8 mouse cellular contexts compared by ENCODE assay signal in genomic region chr7:111122531-111123130, GRCm38 (mm10). TPM values are rescaled to one million over a fixed set of nuclear protein-coding genes. Genes with fewer than 3 reads are reported as not detected.
DNase-seq lines count a peak whose midpoint lies in the region; ATAC-seq and TF ChIP-seq lines count a peak whose summit lies in the region.

No protein-coding gene starts in this region.

- no peak for TF ChIP-seq CTCF in ES-Bruce4 (IDR thresholded peaks at IDR 0.05; ENCODE audit: low read depth, low read length)
- TF ChIP-seq CTCF in liver, postnatal 0 days (IDR thresholded peaks at IDR 0.05; ENCODE audit: low read depth): no peak

- peak overlapping the region; percentile 80 for H3K4me2 ChIP-seq in forebrain, embryonic 13.5 days
- H3K4me2 ChIP-seq in liver, postnatal 0 days (ENCODE audit: low read depth, low read length): peak overlapping the region; percentile 89
- H3K4me2 ChIP-seq in neural tube, embryonic 14.5 days (ENCODE audit: low read depth, low read length): peak overlapping the region; percentile 78

- H3K9me3 ChIP-seq in ES-Bruce4 (replicated peaks; ENCODE audit: control insufficient read depth, insufficient read depth, low read length, poor library complexity, severe bottlenecking): no peaks in the 10 kb centered on the region
- no peaks in the 10 kb centered on the region for H3K9me3 ChIP-seq in forebrain, embryonic 13.5 days (replicated peaks)
- H3K9me3 ChIP-seq in liver, postnatal 0 days (ENCODE audit: low read length): no peaks in the 10 kb centered on the region
- no peaks in the 10 kb centered on the region for H3K9me3 ChIP-seq in neural tube, embryonic 14.5 days (ENCODE audit: control insufficient read depth, low read length)

- DNase-seq in heart, postnatal 10 days: peak; percentile 98 to 99
- DNase-seq in large intestine, adult 2 months (ENCODE audit: low read depth, low spot score): peak; percentile 88
- DNase-seq in liver, postnatal 0 days: peak; percentile 96
- DNase-seq in testis, postnatal 10 days (ENCODE audit: low spot score): peak; percentile 96

- under 1% methylated on average over 44 of the region's 44 CpGs for WGBS in forebrain, embryonic 13.5 days
- whole genome bisulfite sequencing in large intestine, adult 2 months: under 1% methylated on average over 44 of the region's 44 CpGs
- WGBS in liver, postnatal 0 days (ENCODE audit: insufficient replicate concordance): under 1% methylated on average over 44 of the region's 44 CpGs
- WGBS in neural tube, embryonic 14.5 days: 2% methylated on average over 42 of the region's 44 CpGs

- intact Hi-C loops in heart, postnatal 10 days (cut with DNase I): loop anchor here (1.0 kb wide), 2 partner anchors 35 to 39 kb away; partner anchors contain the start of gene Eif4g2

- TF ChIP-seq EP300 in ES-Bruce4 (IDR thresholded peaks at IDR 0.05; ENCODE audit: insufficient read depth, low read depth, low read length): no peak
- 0 out of 2 replicates have a peak, but pooled peaks have one; percentile 52 for TF ChIP-seq EP300 in liver, postnatal 0 days (IDR thresholded peaks at IDR 0.05; ENCODE audit: low read depth)

- peak; percentile 100 for ATAC-seq in cerebellum, adult (ENCODE audit: insufficient number of reproducible peaks, low FRiP score, low TSS enrichment)
- peak; percentile 99 for ATAC-seq in forebrain, embryonic 13.5 days
- ATAC-seq in liver, postnatal 0 days: peak; percentile 99
- peak; percentile 100 for ATAC-seq in neural tube, embryonic 14.5 days (ENCODE audit: low read depth)

- H3K4me3 ChIP-seq in ES-Bruce4 (ENCODE audit: low read depth, low read length): peak overlapping the region; percentile 81
- peak overlapping the region; percentile 70 for H3K4me3 ChIP-seq in forebrain, embryonic 13.5 days
- H3K4me3 ChIP-seq in liver, postnatal 0 days (ENCODE audit: low read depth, low read length): peak overlapping the region; percentile 76
- H3K4me3 ChIP-seq in neural tube, embryonic 14.5 days (ENCODE audit: low read depth, low read length): peak overlapping the region; percentile 67

- H3K9ac ChIP-seq in ES-Bruce4 (ENCODE audit: low read depth, poor library complexity, severe bottlenecking): peak overlapping the region; percentile 61
- H3K9ac ChIP-seq in forebrain, embryonic 13.5 days: peak overlapping the region; percentile 85
- H3K9ac ChIP-seq in liver, postnatal 0 days (replicated peaks): peak overlapping the region; percentile 77
- peak overlapping the region; percentile 95 for H3K9ac ChIP-seq in neural tube, embryonic 14.5 days (replicated peaks; ENCODE audit: low read depth, low read length)

- H3K27me3 ChIP-seq in ES-Bruce4 (ENCODE audit: control insufficient read depth, insufficient read depth, low read length, poor library complexity, severe bottlenecking): no peaks in the 10 kb centered on the region
- H3K27me3 ChIP-seq in forebrain, embryonic 13.5 days: no peaks in the 10 kb centered on the region
- no peaks in the 10 kb centered on the region for H3K27me3 ChIP-seq in liver, postnatal 0 days (ENCODE audit: insufficient read depth, low read length)
- no peaks in the 10 kb centered on the region for H3K27me3 ChIP-seq in neural tube, embryonic 14.5 days (ENCODE audit: control insufficient read depth, insufficient read depth, low read length)

- H3K27ac ChIP-seq in ES-Bruce4 (ENCODE audit: insufficient read depth, low read length): peak overlapping the region; percentile 35; the same call in 1 of the 2 replicates
- peak overlapping the region; percentile 98 for H3K27ac ChIP-seq in forebrain, embryonic 13.5 days
- peak overlapping the region; percentile 91 for H3K27ac ChIP-seq in liver, postnatal 0 days (ENCODE audit: low read depth)
- peak overlapping the region; percentile 99 for H3K27ac ChIP-seq in neural tube, embryonic 14.5 days (ENCODE audit: low read depth, low read length)

- H3K36me3 ChIP-seq in ES-Bruce4 (ENCODE audit: control insufficient read depth, insufficient read depth, low read length, poor library complexity, severe bottlenecking): no peaks in the 10 kb centered on the region
- no peaks in the 10 kb centered on the region for H3K36me3 ChIP-seq in forebrain, embryonic 13.5 days (ENCODE audit: poor library complexity, severe bottlenecking)
- H3K36me3 ChIP-seq in liver, postnatal 0 days (replicated peaks; ENCODE audit: insufficient read depth, low read length): 0 out of 2 replicates have a peak, but pooled peaks cover 3% of the 10 kb centered on the region
- H3K36me3 ChIP-seq in neural tube, embryonic 14.5 days (ENCODE audit: control insufficient read depth, insufficient read depth, low read length): no peaks in the 10 kb centered on the region

- no peaks in the 10 kb centered on the region for H3K4me1 ChIP-seq in ES-Bruce4 (ENCODE audit: control insufficient read depth, insufficient read depth, low read length)
- peaks cover 15% of the 10 kb centered on the region for H3K4me1 ChIP-seq in forebrain, embryonic 13.5 days
- peaks cover 19% of the 10 kb centered on the region for H3K4me1 ChIP-seq in liver, postnatal 0 days (ENCODE audit: insufficient read depth)
- peaks cover 9% of the 10 kb centered on the region; the same call in 1 of the 2 replicates for H3K4me1 ChIP-seq in neural tube, embryonic 14.5 days (ENCODE audit: control insufficient read depth, insufficient read depth, low read length)

- no peak for TF ChIP-seq POLR2A in ES-Bruce4 (IDR thresholded peaks at IDR 0.05; ENCODE audit: insufficient read depth, low read length)

RNA-seq across cellular contexts. Expression of gene Eif4g2, which starts 39.8 kb away (rescaled TPM):
- polyA plus RNA-seq in ES-Bruce4 (2011; ENCODE audit: insufficient read depth, insufficient read length, low read depth, missing spikeins): 1,039 and 1,156 TPM in 2 replicates
- polyA plus RNA-seq in forebrain, embryonic 13.5 days (2015; fragmentation: Nextera tagmentation; extraction: Ambion mirVana): 1,138 and 1,216 TPM in 2 replicates
- 1,000 to 10,000 TPM; 1,033 to 1,045 TPM for total RNA-seq in heart, postnatal 10 days (2021)
- 96.9 and 102 TPM in 2 replicates for polyA plus RNA-seq in large intestine, adult 2 months (2012; rRNA removed)
- 182 and 200 TPM in 2 replicates for polyA plus RNA-seq in liver, postnatal 0 days (2015; fragmentation: Nextera tagmentation; extraction: Ambion mirVana)
- 1,155 and 1,522 TPM in 2 replicates for polyA plus RNA-seq in neural tube, embryonic 14.5 days (2014; fragmentation: Nextera tagmentation; extraction: Ambion mirVana)

Comparison
In these comparisons a context has a peak if more than half of its experiments do, and no peak if none do; other contexts are left out.
1. Peak in every context shown above with its lines: DNase-seq, ATAC-seq, H3K4me3 ChIP-seq and H3K27ac ChIP-seq.
2. H3K27ac ChIP-seq: peak in every context shown above with its lines; median percentile 99 in neural tube, embryonic 14.5 days; 98 in forebrain, embryonic 13.5 days; 91 in liver, postnatal 0 days; 35 in ES-Bruce4.